Mouse (Mus musculus): ENCODE results near the gene Hsd17b3. TPM values are rescaled to one million over a fixed set of nuclear protein-coding genes. Genes with fewer than 3 reads are reported as not detected.

Gene Hsd17b3
- polyA plus RNA-seq, 1 experiment from 2014 or later, result not detected

GRCm38 (mm10) chr13:64107105-64107504 is 18.1 kb upstream of the Hsd17b3 start:
- Histone ChIP-seq H3K9ac (replicated peaks) (no peak overlapping the region), H3K36me3 (no peaks in the 10 kb centered on the region), H3K27ac (replicated peaks) (no peak overlapping the region), H3K4me1 (peaks cover 10% of the 10 kb centered on the region; the same call in 1 of the 2 replicates), H3K27me3 (0 out of 2 replicates have a peak, but pooled peaks cover 2% of the 10 kb centered on the region), H3K4me3 (no peak overlapping the region), H3K4me2 (replicated peaks) (no peak overlapping the region), H3K9me3 (no peaks in the 10 kb centered on the region)
- ATAC-seq (replicated peaks), result no peak
- 41% methylated on average over 3 of the region's 3 CpGs for WGBS

GRCm38 (mm10) chr13:64105690-64106089 is 16.7 kb upstream of the Hsd17b3 start:
- Histone ChIP-seq H3K9me3 (no peaks in the 10 kb centered on the region), H3K27ac (replicated peaks) (no peak overlapping the region), H3K27me3 (0 out of 2 replicates have a peak, but pooled peaks cover 2% of the 10 kb centered on the region), H3K9ac (replicated peaks) (no peak overlapping the region), H3K4me1 (peaks cover 10% of the 10 kb centered on the region; the same call in 1 of the 2 replicates), H3K4me3 (no peak overlapping the region), H3K36me3 (no peaks in the 10 kb centered on the region), H3K4me2 (replicated peaks) (no peak overlapping the region)
- 95% methylated on average over 3 of the region's 3 CpGs for WGBS
- no peak for ATAC-seq (replicated peaks)

- H3K36me3 ChIP-seq, result no peaks in the 10 kb centered on the region
- H3K4me2 ChIP-seq (replicated peaks), result no peak overlapping the region
- no peak overlapping the region for H3K4me3 ChIP-seq
- no peaks in the 10 kb centered on the region for H3K9me3 ChIP-seq
- H3K27ac ChIP-seq (replicated peaks), result no peak overlapping the region
- WGBS, result 70% methylated on average over 3 of the region's 3 CpGs
- peak; percentile 61; the same call in 1 of the 2 replicates for ATAC-seq (replicated peaks)
- no peak overlapping the region for H3K9ac ChIP-seq (replicated peaks)
- no peaks in the 10 kb centered on the region for H3K4me1 ChIP-seq
- 0 out of 2 replicates have a peak, but pooled peaks cover 2% of the 10 kb centered on the region for H3K27me3 ChIP-seq
Observed at GRCm38 (mm10) chr13:64100186-64100585, 11.2 kb upstream of the Hsd17b3 start.

GRCm38 (mm10) chr13:64098992-64099391 is 10.0 kb upstream of the Hsd17b3 start:
- Histone ChIP-seq H3K4me2 (replicated peaks) (no peak overlapping the region), H3K27me3 (no peaks in the 10 kb centered on the region), H3K4me3 (no peak overlapping the region), H3K4me1 (no peaks in the 10 kb centered on the region), H3K9ac (replicated peaks) (no peak overlapping the region), H3K9me3 (no peaks in the 10 kb centered on the region), H3K36me3 (no peaks in the 10 kb centered on the region), H3K27ac (replicated peaks) (no peak overlapping the region)
- no peak for ATAC-seq (replicated peaks)
- 78% methylated on average over 9 of the region's 9 CpGs for WGBS

- no peak overlapping the region for H3K4me2 ChIP-seq (replicated peaks)
- no peaks in the 10 kb centered on the region for H3K4me1 ChIP-seq
- no peak overlapping the region for H3K4me3 ChIP-seq
- H3K27me3 ChIP-seq, result no peaks in the 10 kb centered on the region
- 0 out of 2 replicates have a peak, but pooled peaks have one; percentile 60 for ATAC-seq (replicated peaks)
- H3K9me3 ChIP-seq, result no peaks in the 10 kb centered on the region
- no peaks in the 10 kb centered on the region for H3K36me3 ChIP-seq
- no peak overlapping the region for H3K9ac ChIP-seq (replicated peaks)
- no peak overlapping the region for H3K27ac ChIP-seq (replicated peaks)
- 7% methylated on average over 1 of the region's 1 CpGs for WGBS
Observed at GRCm38 (mm10) chr13:64093341-64093740, 4.3 kb upstream of the Hsd17b3 start.

GRCm38 (mm10) chr13:64092752-64093151 is 3.7 kb upstream of the Hsd17b3 start:
- H3K4me2 ChIP-seq (replicated peaks), result no peak overlapping the region
- H3K9me3 ChIP-seq, result no peaks in the 10 kb centered on the region
- H3K4me1 ChIP-seq, result no peaks in the 10 kb centered on the region
- no peak for ATAC-seq (replicated peaks)
- no peaks in the 10 kb centered on the region for H3K36me3 ChIP-seq
- H3K27ac ChIP-seq (replicated peaks), result no peak overlapping the region
- WGBS, result 79% methylated on average over 6 of the region's 6 CpGs
- no peaks in the 10 kb centered on the region for H3K27me3 ChIP-seq
- H3K9ac ChIP-seq (replicated peaks), result no peak overlapping the region
- no peak overlapping the region for H3K4me3 ChIP-seq

GRCm38 (mm10) chr13:64092141-64092540 is 3.1 kb upstream of the Hsd17b3 start:
- no peak overlapping the region for H3K4me3 ChIP-seq
- H3K27ac ChIP-seq (replicated peaks), result no peak overlapping the region
- no peak overlapping the region for H3K4me2 ChIP-seq (replicated peaks)
- H3K36me3 ChIP-seq, result no peaks in the 10 kb centered on the region
- ATAC-seq (replicated peaks), result no peak
- H3K9me3 ChIP-seq, result no peaks in the 10 kb centered on the region
- no peaks in the 10 kb centered on the region for H3K4me1 ChIP-seq
- WGBS, result 74% methylated on average over 3 of the region's 3 CpGs
- H3K27me3 ChIP-seq, result no peaks in the 10 kb centered on the region
- H3K9ac ChIP-seq (replicated peaks), result no peak overlapping the region

GRCm38 (mm10) chr13:64091006-64091405 is 2.0 kb upstream of the Hsd17b3 start:
- H3K4me1 ChIP-seq, result no peaks in the 10 kb centered on the region
- no peak for ATAC-seq (replicated peaks)
- no peaks in the 10 kb centered on the region for H3K36me3 ChIP-seq
- no peak overlapping the region for H3K27ac ChIP-seq (replicated peaks)
- H3K4me2 ChIP-seq (replicated peaks), result no peak overlapping the region
- no peak overlapping the region for H3K9ac ChIP-seq (replicated peaks)
- no peaks in the 10 kb centered on the region for H3K9me3 ChIP-seq
- WGBS, result 54% methylated on average over 7 of the region's 7 CpGs
- no peak overlapping the region for H3K4me3 ChIP-seq
- no peaks in the 10 kb centered on the region for H3K27me3 ChIP-seq

GRCm38 (mm10) chr13:64090278-64090677 is 1.2 kb upstream of the Hsd17b3 start:
- Histone ChIP-seq H3K4me2 (replicated peaks) (no peak overlapping the region), H3K4me1 (no peaks in the 10 kb centered on the region), H3K36me3 (no peaks in the 10 kb centered on the region), H3K27me3 (no peaks in the 10 kb centered on the region), H3K9ac (replicated peaks) (no peak overlapping the region), H3K9me3 (no peaks in the 10 kb centered on the region), H3K27ac (replicated peaks) (no peak overlapping the region), H3K4me3 (no peak overlapping the region)
- no peak for ATAC-seq (replicated peaks)
- 82% methylated on average over 5 of the region's 5 CpGs for WGBS

GRCm38 (mm10) chr13:64088057-64088456 is 973 bp downstream of the Hsd17b3 start:
- 81% methylated on average over 7 of the region's 7 CpGs for WGBS
- Histone ChIP-seq H3K27ac (replicated peaks) (no peak overlapping the region), H3K4me2 (replicated peaks) (no peak overlapping the region), H3K4me1 (no peaks in the 10 kb centered on the region), H3K27me3 (no peaks in the 10 kb centered on the region), H3K36me3 (no peaks in the 10 kb centered on the region), H3K9me3 (no peaks in the 10 kb centered on the region), H3K9ac (replicated peaks) (no peak overlapping the region), H3K4me3 (no peak overlapping the region)
- ATAC-seq (replicated peaks), result no peak

- 73% methylated on average over 5 of the region's 5 CpGs for WGBS
- Histone ChIP-seq H3K36me3 (no peaks in the 10 kb centered on the region), H3K27ac (replicated peaks) (no peak overlapping the region), H3K4me2 (replicated peaks) (no peak overlapping the region), H3K9me3 (no peaks in the 10 kb centered on the region), H3K4me1 (peaks cover 10% of the 10 kb centered on the region), H3K27me3 (no peaks in the 10 kb centered on the region), H3K9ac (replicated peaks) (no peak overlapping the region), H3K4me3 (no peak overlapping the region)
- no peak for ATAC-seq (replicated peaks)
Observed at GRCm38 (mm10) chr13:64086036-64086435, 3.0 kb downstream of the Hsd17b3 start.

- WGBS, result 87% methylated on average over 3 of the region's 3 CpGs
- ATAC-seq (replicated peaks), result no peak
- H3K27me3 ChIP-seq, result no peaks in the 10 kb centered on the region
- no peak overlapping the region for H3K27ac ChIP-seq (replicated peaks)
- H3K36me3 ChIP-seq, result no peaks in the 10 kb centered on the region
- H3K4me3 ChIP-seq, result no peak overlapping the region
- H3K9ac ChIP-seq (replicated peaks), result no peak overlapping the region
- H3K4me1 ChIP-seq, result peaks cover 12% of the 10 kb centered on the region
- H3K4me2 ChIP-seq (replicated peaks), result no peak overlapping the region
- no peaks in the 10 kb centered on the region for H3K9me3 ChIP-seq
Observed at GRCm38 (mm10) chr13:64083331-64083730, 5.7 kb downstream of the Hsd17b3 start.

Data from forebrain, embryonic 15.5 days (tissue).